Mouse (Mus musculus) stomach, embryonic 16.5 days (tissue): Measurements from ENCODE around the gene Crp. TPM values are rescaled to one million over a fixed set of nuclear protein-coding genes. Genes with fewer than 3 reads are reported as not detected.

ENCODE experiments used
- ATAC-seq: fragments of 200-750 bp; cut with Nextera tagmentation; 2 replicates; pipeline ENCODE4 v1.8.0; 2017; ENCODE audit warnings: moderate number of reproducible peaks, moderate TSS enrichment; ENCODE audit not compliant: insufficient read depth, low FRiP score
- H3K27ac ChIP-seq: fragments of 300-500 bp; sonication (generic); 2 replicates; pipeline ENCODE4 v1.5.1; 2014; ENCODE audit warnings: low read length
- H3K27me3 ChIP-seq: fragments of 300-500 bp; sonication (generic); 2 replicates; pipeline ENCODE4 v1.6.1; 2014; ENCODE audit warnings: low read length, control low read depth, mixed read lengths; ENCODE audit not compliant: control insufficient read depth, insufficient read depth
- H3K36me3 ChIP-seq: fragments of 300-500 bp; sonication (generic); 2 replicates; pipeline ENCODE4 v1.6.1; 2014; ENCODE audit warnings: low read length; ENCODE audit not compliant: control insufficient read depth, insufficient read depth
- H3K4me1 ChIP-seq: fragments of 300-500 bp; sonication (generic); 2 replicates; pipeline ENCODE4 v1.6.1; 2014; ENCODE audit warnings: low read length, control low read depth, mixed read lengths; ENCODE audit not compliant: control insufficient read depth, insufficient read depth
- H3K4me2 ChIP-seq: fragments of 300-500 bp; sonication (generic); 2 replicates; pipeline ENCODE4 v1.6.1; 2014; ENCODE audit warnings: low read depth, low read length, mixed read lengths
- H3K4me3 ChIP-seq: fragments of 300-500 bp; sonication (generic); replicated peaks from 2 replicates; pipeline ENCODE4 v1.5.1; 2014; ENCODE audit warnings: mild to moderate bottlenecking, low read length
- H3K9ac ChIP-seq: fragments of 300-500 bp; sonication (generic); 2 replicates; pipeline ENCODE4 v1.6.1; 2014; ENCODE audit warnings: low read length
- H3K9me3 ChIP-seq: fragments of 300-500 bp; sonication (generic); replicated peaks from 2 replicates; pipeline ENCODE4 v1.6.1; 2016; ENCODE audit warnings: low read length, control low read depth; ENCODE audit not compliant: control insufficient read depth
- WGBS: fragments of 180-500 bp; shearing (Covaris S2); extraction: QIAGEN DNeasy Blood & Tissue Kit; methylation state at CpG from one replicate; pipeline ENCODE4 v1.1.7; 2014; 5-methylcytosine and 5-hydroxymethylcytosine counted together
- polyA plus RNA-seq: library from polyadenylated mRNA; unstranded; fragments of >200 nt; fragmentation: Nextera tagmentation; extraction: Ambion mirVana; gene quantifications from 2 replicates; pipeline ENCODE4 v1.2.1, GENCODE M21; 2015

Gene Crp
- polyA plus RNA-seq, result 3.4 and 4.0 TPM in 2 replicates

DNA sequence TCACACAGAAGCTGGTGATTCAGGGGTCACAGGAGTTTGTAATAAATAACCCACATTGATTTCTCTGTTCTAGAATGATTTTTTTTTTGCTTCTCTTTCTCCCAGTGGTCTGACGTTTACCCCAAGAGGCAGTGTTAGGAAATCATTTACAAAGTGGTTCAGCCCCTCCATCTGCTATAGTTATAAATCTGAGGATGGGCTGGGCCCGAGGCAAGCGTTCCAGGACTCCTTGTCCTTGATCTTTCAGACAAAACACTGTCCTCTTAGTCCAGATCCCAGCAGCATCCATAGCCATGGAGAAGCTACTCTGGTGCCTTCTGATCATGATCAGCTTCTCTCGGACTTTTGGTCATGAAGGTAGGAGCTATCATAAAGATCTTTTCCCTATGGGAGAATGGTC lies at the start of gene Crp:
Gene Crp, plus strand, starts transcription at position 212 of the 400 bp plus-strand sequence.
- WGBS, result 47% methylated on average over 4 of the region's 4 CpGs
- no peak within 1 kb of the TSS for H3K4me3 ChIP-seq
- H3K9me3 ChIP-seq, result no peaks in the 10 kb centered on the region
- no peaks in the 10 kb centered on the region for H3K36me3 ChIP-seq
- H3K4me2 ChIP-seq, result no peak within 1 kb of the TSS
- no peak within 1 kb of the TSS for H3K27ac ChIP-seq
- no peaks in the 10 kb centered on the region for H3K27me3 ChIP-seq
- H3K9ac ChIP-seq, result no peak within 1 kb of the TSS
- no peaks in the 10 kb centered on the region for H3K4me1 ChIP-seq
- no peak for ATAC-seq

DNA sequence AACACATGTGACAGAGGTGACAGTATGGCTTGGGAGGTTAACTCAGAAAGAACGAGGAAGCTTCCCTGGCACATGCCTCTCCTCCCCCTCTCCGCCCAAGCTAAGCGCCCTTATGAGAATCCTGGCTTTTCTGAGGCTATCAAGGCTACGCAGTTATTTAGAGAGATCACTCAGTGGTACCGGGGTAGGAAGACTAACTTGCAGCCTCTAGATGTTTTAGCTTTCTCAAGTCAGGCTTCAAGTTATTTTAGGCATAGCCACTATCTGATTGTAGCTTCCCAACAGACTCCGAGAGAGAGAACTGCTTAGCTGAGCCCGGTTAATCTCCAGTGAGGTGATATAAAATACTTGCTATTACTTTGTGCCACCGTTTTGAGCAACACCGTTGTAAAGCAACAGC lies 48.5 kb upstream of the Crp start:
- no peaks in the 10 kb centered on the region for H3K4me1 ChIP-seq
- H3K4me3 ChIP-seq, result no peak overlapping the region
- H3K4me2 ChIP-seq, result no peak overlapping the region
- H3K27ac ChIP-seq, result no peak overlapping the region
- no peaks in the 10 kb centered on the region for H3K9me3 ChIP-seq
- ATAC-seq, result no peak
- no peak overlapping the region for H3K9ac ChIP-seq
- no peaks in the 10 kb centered on the region for H3K36me3 ChIP-seq
- WGBS, result 78% methylated on average over 9 of the region's 9 CpGs
- no peaks in the 10 kb centered on the region for H3K27me3 ChIP-seq

DNA sequence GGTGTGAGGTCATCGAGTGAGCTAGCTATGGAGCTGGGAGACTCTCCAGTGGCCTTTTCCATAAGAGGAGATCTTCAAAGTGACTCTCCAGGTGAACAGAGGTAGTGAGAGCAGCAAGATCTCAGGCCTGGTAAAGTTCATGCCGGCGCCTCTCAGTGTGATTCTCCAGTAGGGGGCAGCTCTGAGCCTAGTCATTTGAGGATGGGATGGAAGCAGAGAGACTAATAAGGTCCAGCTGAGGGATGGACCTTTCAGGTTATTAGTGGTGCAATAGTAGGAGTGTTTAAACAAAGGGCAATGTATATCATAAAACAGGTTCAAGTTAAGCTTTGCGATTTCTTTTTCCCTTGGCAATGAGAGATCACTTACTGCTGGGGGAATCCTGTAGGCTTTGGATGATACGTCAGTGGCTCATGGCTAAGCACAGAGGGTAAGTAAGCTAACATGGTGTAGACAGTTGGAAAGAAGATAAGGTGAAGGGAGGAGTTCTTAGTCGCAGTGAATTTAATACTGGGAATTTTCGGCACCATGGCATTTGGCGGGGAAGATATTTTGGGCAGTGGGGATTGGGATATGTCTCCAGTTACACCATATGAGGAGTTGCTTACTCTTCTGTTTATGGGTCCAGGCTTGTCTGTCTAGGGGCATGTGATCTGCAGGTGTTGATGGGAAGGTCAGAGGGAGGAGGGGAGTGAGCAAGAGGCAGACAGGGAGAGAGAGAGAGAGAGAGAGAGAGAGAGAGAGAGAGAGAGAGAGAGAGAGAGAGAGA lies 47.2 kb upstream of the Crp start:
- H3K27me3 ChIP-seq, result no peaks in the 10 kb centered on the region
- H3K4me3 ChIP-seq, result no peak overlapping the region
- H3K9me3 ChIP-seq, result no peaks in the 10 kb centered on the region
- H3K27ac ChIP-seq, result no peak overlapping the region
- H3K4me2 ChIP-seq, result no peak overlapping the region
- WGBS, result 57% methylated on average over 8 of the region's 8 CpGs
- H3K36me3 ChIP-seq, result no peaks in the 10 kb centered on the region
- no peaks in the 10 kb centered on the region for H3K4me1 ChIP-seq
- no peak; the same call in 1 of the 2 replicates for ATAC-seq
- H3K9ac ChIP-seq, result no peak overlapping the region

DNA sequence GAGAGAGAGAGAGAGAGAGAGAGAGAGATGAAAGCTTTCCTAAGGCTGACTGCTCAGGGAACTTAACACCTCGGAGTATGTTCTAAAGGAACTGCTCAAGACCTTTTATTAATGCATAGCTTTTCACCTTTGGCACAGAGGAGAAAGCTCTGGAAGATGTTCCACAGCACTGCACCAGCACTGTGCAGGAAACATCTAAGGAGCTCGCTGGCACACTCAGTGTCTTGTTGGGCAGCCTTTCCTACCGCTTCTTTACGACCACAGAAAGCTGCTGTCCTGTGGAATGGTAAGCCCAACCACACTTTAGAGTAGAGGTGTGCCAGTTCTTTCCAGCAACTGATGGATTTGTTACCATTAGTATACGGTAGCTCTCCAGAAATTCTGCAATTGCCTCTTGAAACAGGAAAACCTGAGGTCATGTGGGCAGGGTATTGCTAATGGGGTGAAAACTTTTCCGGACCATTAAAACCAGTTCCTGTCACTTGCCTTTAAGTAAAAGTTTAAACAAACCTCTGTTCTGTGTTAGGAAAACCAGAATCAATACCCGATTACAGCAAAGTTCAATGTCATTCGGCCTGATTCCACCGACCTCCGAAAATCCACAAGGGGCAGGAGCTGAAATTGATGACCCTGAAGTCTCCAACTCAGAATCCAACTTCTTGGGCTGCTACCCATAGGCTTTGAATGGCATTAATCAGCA lies 46.4 kb upstream of the Crp start:
- no peak overlapping the region for H3K4me3 ChIP-seq
- no peak overlapping the region for H3K9ac ChIP-seq
- H3K36me3 ChIP-seq, result no peaks in the 10 kb centered on the region
- no peak overlapping the region for H3K4me2 ChIP-seq
- WGBS, result 56% methylated on average over 10 of the region's 10 CpGs
- no peaks in the 10 kb centered on the region for H3K4me1 ChIP-seq
- no peak for ATAC-seq
- no peaks in the 10 kb centered on the region for H3K9me3 ChIP-seq
- no peaks in the 10 kb centered on the region for H3K27me3 ChIP-seq
- no peak overlapping the region for H3K27ac ChIP-seq

DNA sequence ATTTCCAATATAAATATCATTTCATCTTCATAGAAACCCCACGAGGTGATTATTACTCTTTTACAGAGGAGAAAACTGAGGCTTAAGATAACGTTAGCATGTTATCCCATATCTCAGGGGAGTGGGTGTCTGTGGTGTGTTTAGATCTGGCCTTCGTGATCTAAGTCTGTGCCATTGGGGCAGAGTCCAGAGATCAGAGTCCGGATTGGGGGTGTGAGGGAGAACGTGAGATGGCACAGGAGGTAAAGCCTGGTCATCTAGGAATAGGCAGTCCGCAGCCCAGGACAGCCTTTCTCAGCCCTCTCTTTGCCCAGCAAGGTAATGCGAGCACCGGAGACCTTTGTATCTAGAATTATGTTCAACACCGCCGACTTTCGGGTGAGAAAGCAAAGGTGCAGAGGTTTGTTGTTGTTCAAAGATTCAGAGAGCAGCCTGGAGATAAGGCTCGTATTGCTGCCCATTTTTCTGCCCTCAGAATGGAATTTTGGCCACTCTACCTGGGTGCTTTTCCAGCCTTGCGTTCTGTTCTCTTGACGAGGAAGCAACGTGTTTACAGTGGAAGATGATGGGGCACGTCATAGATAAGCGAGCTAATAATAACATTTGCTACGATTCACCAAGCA lies 45.7 kb upstream of the Crp start:
- Histone ChIP-seq H3K9ac (no peak overlapping the region), H3K36me3 (no peaks in the 10 kb centered on the region), H3K4me3 (no peak overlapping the region), H3K4me1 (no peaks in the 10 kb centered on the region), H3K27me3 (no peaks in the 10 kb centered on the region), H3K4me2 (no peak overlapping the region), H3K9me3 (no peaks in the 10 kb centered on the region), H3K27ac (no peak overlapping the region)
- 47% methylated on average over 18 of the region's 18 CpGs for WGBS
- no peak for ATAC-seq

DNA sequence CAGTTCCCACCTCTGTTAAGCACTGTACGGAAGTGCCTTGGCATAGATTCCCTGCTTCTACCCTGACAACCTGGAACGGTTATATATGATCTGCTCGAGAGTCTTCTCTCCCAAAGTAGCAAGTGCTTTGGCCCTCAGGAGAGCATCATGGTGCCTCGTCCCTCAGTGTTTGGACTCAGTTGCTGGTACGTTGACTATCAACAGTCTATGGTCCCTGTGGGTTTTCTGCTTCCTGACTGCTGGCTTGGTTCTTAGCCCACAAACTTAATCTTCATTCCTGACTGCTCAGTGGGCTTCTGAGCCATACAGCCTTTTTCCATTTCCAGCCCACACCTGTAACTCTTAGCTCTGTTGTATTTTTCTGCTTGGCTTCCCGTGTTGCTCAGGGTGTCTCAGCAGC lies 44.0 kb upstream of the Crp start:
- no peaks in the 10 kb centered on the region for H3K4me1 ChIP-seq
- ATAC-seq, result no peak
- no peak overlapping the region for H3K4me2 ChIP-seq
- H3K4me3 ChIP-seq, result no peak overlapping the region
- H3K9me3 ChIP-seq, result no peaks in the 10 kb centered on the region
- WGBS, result 69% methylated on average over 6 of the region's 6 CpGs
- no peak overlapping the region for H3K27ac ChIP-seq
- no peak overlapping the region for H3K9ac ChIP-seq
- no peaks in the 10 kb centered on the region for H3K36me3 ChIP-seq
- no peaks in the 10 kb centered on the region for H3K27me3 ChIP-seq

DNA sequence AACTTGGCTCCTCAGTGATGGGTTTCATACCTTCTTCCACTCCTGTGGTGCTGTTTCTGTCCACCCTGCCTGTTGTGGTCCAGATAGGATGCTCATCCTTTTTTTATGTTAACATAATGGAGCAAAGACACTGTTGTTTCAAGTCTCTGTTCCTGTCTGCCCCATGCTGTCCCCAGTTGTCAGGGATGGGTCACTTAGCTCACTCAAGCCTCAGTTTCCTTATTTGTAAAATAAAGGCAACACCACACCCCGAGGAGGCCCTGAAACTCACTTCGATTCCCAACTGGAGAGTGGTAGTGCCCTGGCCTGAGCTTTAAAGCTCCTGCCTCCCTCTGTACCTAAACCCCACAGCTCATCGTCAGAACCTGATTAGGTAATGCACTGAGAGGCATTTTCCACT lies 40.6 kb upstream of the Crp start:
- Histone ChIP-seq H3K4me2 (no peak overlapping the region), H3K4me3 (no peak overlapping the region), H3K9ac (no peak overlapping the region), H3K9me3 (no peaks in the 10 kb centered on the region), H3K4me1 (no peaks in the 10 kb centered on the region), H3K36me3 (no peaks in the 10 kb centered on the region), H3K27ac (no peak overlapping the region), H3K27me3 (no peaks in the 10 kb centered on the region)
- ATAC-seq, result no peak
- 73% methylated on average over 3 of the region's 3 CpGs for WGBS

DNA sequence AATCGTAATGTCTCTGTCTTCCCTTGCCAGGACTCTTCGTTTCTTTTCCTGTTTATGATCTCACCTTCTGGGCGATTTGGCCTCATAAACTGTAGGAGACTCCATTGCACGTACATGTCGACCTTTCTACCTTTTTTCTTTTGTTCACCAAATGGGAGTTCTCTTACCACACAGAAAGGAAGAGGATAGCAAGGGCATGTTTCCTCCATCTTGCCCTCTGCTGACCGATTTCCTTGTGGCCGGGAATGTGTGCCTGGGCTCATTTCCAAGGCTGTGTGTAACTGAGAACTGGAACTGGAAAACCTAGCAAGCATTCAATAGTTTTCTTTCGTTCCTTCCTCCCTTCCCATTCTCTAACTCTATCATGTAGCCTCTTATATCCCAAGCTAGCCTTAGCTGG lies 38.2 kb upstream of the Crp start:
- H3K27ac ChIP-seq, result no peak overlapping the region
- H3K4me2 ChIP-seq, result no peak overlapping the region
- no peaks in the 10 kb centered on the region for H3K4me1 ChIP-seq
- no peaks in the 10 kb centered on the region for H3K27me3 ChIP-seq
- H3K9ac ChIP-seq, result no peak overlapping the region
- no peaks in the 10 kb centered on the region for H3K36me3 ChIP-seq
- no peaks in the 10 kb centered on the region for H3K9me3 ChIP-seq
- ATAC-seq, result no peak
- WGBS, result 75% methylated on average over 8 of the region's 8 CpGs
- no peak overlapping the region for H3K4me3 ChIP-seq

DNA sequence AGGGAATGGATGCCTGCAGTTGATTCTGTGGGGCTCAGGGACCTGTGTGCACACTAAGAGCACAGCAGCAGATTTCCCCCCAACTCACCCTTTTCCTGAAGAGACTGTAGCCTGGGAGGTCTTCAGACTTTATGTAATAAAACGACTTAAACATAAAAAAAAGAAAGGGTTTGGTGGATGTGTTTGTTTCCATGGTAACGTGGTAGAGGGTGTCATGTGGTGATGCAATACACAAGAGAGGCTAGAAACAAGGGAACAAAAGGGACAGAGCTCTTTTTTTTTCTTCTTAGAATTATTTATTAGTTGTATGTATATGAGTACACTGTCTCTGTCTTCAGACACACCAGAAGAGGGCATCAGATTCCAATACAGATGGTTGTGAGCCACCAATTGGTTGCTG lies 32.4 kb upstream of the Crp start:
- no peak overlapping the region for H3K9ac ChIP-seq
- no peaks in the 10 kb centered on the region for H3K4me1 ChIP-seq
- no peaks in the 10 kb centered on the region for H3K27me3 ChIP-seq
- H3K27ac ChIP-seq, result no peak overlapping the region
- ATAC-seq, result no peak
- no peaks in the 10 kb centered on the region for H3K9me3 ChIP-seq
- no peaks in the 10 kb centered on the region for H3K36me3 ChIP-seq
- no peak overlapping the region for H3K4me2 ChIP-seq
- H3K4me3 ChIP-seq, result no peak overlapping the region
- WGBS, result 67% methylated on average over 2 of the region's 2 CpGs
